Mouse (Mus musculus) hindbrain, embryonic 10.5 days (tissue): Measurements from ENCODE around the gene Cdh13. TPM values are rescaled to one million over a fixed set of nuclear protein-coding genes. Genes with fewer than 3 reads are reported as not detected.
A peak's percentile ranks its signal among the peaks of the same experiment; 100 is the strongest.

Experiments
- DNase-seq: peaks from one replicate; pipeline ENCODE4 v3.0.0-alpha.2; 2017; ENCODE audit warnings: low spot score
- H3K27ac ChIP-seq: fragments of 300-500 bp; sonication (generic); 2 replicates; pipeline ENCODE4 v1.5.1; 2016; ENCODE audit warnings: mild to moderate bottlenecking, moderate library complexity
- H3K27me3 ChIP-seq: fragments of 300-500 bp; sonication (generic); 2 replicates; pipeline ENCODE4 v1.6.1; 2016; ENCODE audit warnings: mild to moderate bottlenecking; ENCODE audit not compliant: poor library complexity, insufficient read depth, severe bottlenecking
- H3K36me3 ChIP-seq: fragments of 300-500 bp; sonication (generic); 2 replicates; pipeline ENCODE4 v1.6.1; 2016; ENCODE audit warnings: mild to moderate bottlenecking, moderate library complexity
- H3K4me1 ChIP-seq: fragments of 300-500 bp; sonication (generic); replicated peaks from 2 replicates; pipeline ENCODE4 v1.6.1; 2016; ENCODE audit warnings: mild to moderate bottlenecking
- H3K4me3 ChIP-seq: fragments of 300-500 bp; sonication (generic); 2 replicates; pipeline ENCODE4 v1.5.1; 2016; ENCODE audit warnings: mild to moderate bottlenecking, moderate library complexity
- H3K9me3 ChIP-seq: fragments of 300-500 bp; sonication (generic); 2 replicates; pipeline ENCODE4 v1.6.1; 2016; ENCODE audit warnings: mild to moderate bottlenecking, moderate library complexity
- WGBS: fragments of 180-500 bp; shearing (Covaris S2); methylation state at CpG from one replicate; pipeline ENCODE4 v1.1.7; 2016; 5-methylcytosine and 5-hydroxymethylcytosine counted together
- polyA plus RNA-seq: library from polyadenylated mRNA; unstranded; fragments of >200 nt; fragmentation: Nextera tagmentation; extraction: Ambion mirVana; gene quantifications from 2 replicates; pipeline ENCODE4 v1.2.1, GENCODE M21; 2016

Cdh13 gene
- polyA plus RNA-seq, 1 experiment from 2014 or later: 8.5 TPM

DNA sequence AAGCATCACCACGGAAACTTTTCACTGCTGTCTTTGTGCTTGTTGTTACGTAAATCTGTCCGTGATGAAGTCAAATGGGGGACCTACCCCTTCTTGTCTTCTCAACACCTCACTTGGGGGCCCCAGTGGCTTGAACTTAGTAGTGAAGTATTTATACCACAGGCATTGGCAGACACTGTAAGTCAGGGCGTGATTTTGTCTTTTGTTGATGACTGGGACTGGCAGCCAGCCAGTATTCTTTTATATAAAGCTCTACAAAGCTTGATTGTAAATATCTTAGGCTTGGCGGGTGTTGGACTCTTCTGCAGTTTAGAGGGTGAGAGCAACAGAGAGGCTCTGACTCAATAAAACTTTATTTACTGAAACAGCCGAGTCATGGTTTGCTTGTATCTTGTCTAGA lies 91.2 kb downstream of the Cdh13 start:
- Histone ChIP-seq H3K4me1 (peaks cover 13% of the 10 kb centered on the region), H3K9me3 (no peaks in the 10 kb centered on the region), H3K36me3 (no peaks in the 10 kb centered on the region), H3K27ac (no peak overlapping the region), H3K4me3 (no peak overlapping the region), H3K27me3 (no peaks in the 10 kb centered on the region)
- WGBS: 73% methylated on average over 6 of the region's 6 CpGs
- DNase-seq: no peak

DNA sequence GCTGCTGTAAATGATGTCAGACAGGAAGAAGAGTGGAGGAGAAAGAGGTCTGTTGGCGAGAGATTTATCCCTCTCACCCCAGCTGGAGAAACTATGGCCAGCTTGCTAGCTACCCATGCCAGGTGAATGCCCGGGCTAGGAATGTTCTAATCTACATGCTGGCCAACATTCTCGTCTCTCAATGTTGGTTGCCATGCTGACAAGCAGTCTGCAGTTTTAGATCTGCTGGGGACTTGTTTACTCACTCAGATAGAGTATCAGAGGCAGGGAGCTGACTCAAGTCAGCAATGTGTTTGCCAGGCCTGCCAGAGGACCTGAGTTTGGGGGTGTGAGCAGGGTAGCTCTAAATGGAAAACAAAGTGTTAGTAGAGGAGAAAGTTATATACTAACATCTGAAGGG lies 93.3 kb downstream of the Cdh13 start:
- WGBS: 71% methylated on average over 3 of the region's 3 CpGs

DNA sequence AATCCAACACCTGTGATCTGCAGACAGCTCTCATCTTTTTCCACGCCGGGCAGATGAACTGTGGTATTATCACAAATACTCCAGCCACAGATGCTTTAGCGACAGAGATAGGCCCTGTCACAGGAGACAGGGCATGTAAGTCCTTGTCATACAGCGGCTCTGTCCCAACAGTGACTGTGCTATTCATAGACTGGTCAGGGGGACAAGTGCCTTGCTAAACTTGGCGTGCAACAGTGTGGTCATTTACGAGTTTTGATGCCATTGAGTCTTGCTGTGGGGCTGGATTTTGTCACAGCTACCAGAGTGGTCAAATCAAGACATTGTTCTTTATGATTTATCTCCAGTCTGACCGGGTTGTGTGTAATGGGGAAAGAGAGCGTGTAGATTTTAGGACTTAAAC lies 95.5 kb downstream of the Cdh13 start:
- no peak for DNase-seq
- WGBS: 89% methylated on average over 8 of the region's 8 CpGs
- H3K4me3 ChIP-seq: no peak overlapping the region
- H3K9me3 ChIP-seq: no peaks in the 10 kb centered on the region
- no peaks in the 10 kb centered on the region for H3K36me3 ChIP-seq
- H3K27ac ChIP-seq: no peak overlapping the region
- H3K4me1 ChIP-seq: peaks cover 24% of the 10 kb centered on the region
- H3K27me3 ChIP-seq: no peaks in the 10 kb centered on the region

More for the DNA sequence above, 93.3 kb downstream of the Cdh13 start:
- no peak for DNase-seq
- Histone ChIP-seq H3K4me3 (no peak overlapping the region), H3K4me1 (peaks cover 26% of the 10 kb centered on the region), H3K9me3 (no peaks in the 10 kb centered on the region), H3K36me3 (no peaks in the 10 kb centered on the region), H3K27ac (no peak overlapping the region), H3K27me3 (no peaks in the 10 kb centered on the region)

DNA sequence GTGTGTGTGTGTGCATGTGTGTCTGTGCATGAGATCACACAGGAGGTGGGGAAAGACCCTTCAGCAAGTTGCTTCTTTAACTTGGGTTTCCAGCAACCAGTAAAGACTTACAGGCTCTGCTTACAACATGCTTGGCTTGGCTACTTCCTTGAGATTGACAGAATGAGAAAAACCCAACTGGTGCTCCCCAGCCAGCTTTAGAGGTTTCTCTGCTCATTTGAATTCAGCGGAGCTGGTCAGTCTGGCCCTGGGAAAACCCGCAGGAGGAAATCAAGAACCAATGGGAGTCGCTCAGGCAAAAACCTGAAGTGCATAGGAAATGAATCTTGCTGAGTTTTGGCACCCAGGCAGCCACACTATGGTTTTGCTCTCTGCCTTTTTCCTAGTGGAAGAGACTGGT lies 96.1 kb downstream of the Cdh13 start:
- Histone ChIP-seq H3K27ac (0 out of 2 replicates have a peak overlapping the region, but pooled peaks have one; percentile 2), H3K4me1 (peaks cover 19% of the 10 kb centered on the region), H3K27me3 (no peaks in the 10 kb centered on the region), H3K36me3 (no peaks in the 10 kb centered on the region), H3K9me3 (no peaks in the 10 kb centered on the region), H3K4me3 (no peak overlapping the region)
- no peak for DNase-seq
- 43% methylated on average over 3 of the region's 3 CpGs for WGBS

DNA sequence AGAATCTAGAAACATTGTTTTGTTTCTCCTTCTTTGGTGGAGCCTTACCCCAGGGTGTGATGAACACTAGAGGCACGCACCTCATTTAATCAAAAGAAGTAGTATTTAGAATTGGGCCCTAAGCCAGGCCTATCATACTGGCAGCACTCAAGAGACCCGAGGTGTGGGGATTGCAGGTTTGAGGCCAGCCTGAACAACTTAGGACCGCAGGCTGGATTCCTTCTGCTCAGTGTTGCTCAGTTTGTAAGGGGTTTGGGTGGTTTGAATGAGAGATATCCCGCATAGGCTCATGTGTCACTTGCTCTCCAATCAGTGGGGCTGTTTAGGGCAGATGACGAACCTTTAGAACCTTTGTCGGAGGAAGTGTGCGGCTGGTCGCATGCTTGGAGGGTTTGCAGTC lies 96.5 kb downstream of the Cdh13 start:
- Histone ChIP-seq H3K27me3 (no peaks in the 10 kb centered on the region), H3K4me3 (no peak overlapping the region), H3K9me3 (no peaks in the 10 kb centered on the region), H3K36me3 (no peaks in the 10 kb centered on the region), H3K4me1 (peaks cover 17% of the 10 kb centered on the region), H3K27ac (no peak overlapping the region)
- DNase-seq: no peak
- 67% methylated on average over 8 of the region's 8 CpGs for WGBS

DNA sequence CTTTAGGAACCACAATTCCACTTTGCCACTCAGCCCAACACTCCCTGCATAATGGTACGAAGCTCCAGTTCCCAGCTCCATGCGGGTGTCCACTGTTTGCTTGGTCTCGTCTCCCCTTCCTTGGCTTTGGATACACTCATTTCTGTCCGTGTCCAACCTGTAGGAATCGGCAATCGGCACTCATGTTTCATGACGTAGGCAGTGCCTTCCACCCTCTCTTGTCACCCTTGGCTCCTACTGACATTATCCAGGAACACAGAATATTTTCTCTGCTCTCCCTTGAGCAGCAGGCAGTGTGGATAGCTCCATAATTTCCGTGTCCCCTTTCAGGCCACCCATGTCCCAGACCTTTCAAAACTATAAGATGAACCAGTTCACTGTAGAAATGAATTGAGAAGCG lies 97.2 kb downstream of the Cdh13 start:
- 63% methylated on average over 9 of the region's 9 CpGs for WGBS
- DNase-seq: no peak
- peaks cover 17% of the 10 kb centered on the region for H3K4me1 ChIP-seq
- no peaks in the 10 kb centered on the region for H3K36me3 ChIP-seq
- H3K27ac ChIP-seq: no peak overlapping the region
- no peaks in the 10 kb centered on the region for H3K9me3 ChIP-seq
- no peak overlapping the region for H3K4me3 ChIP-seq
- H3K27me3 ChIP-seq: no peaks in the 10 kb centered on the region

DNA sequence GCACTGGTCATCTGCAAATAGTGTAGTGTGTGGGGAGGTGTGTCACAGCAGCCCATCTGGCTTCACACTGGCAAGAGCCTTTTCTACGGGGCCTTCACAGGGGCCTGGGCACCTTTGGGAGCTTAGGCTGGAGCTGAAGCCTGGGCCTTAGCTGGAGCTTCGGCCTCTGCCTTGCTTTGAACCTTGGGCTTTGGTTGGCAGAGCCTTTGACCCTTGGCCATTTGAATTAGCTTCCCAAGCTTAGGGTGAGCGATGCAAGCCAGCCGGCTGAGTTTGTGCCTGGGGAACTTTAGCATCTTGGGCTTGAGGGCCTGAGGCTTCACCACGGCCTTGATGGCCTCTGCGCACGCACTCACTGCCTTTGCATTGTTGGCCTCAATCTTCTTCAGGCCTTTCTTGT lies 98.1 kb downstream of the Cdh13 start:
- Histone ChIP-seq H3K9me3 (no peaks in the 10 kb centered on the region), H3K27ac (no peak overlapping the region)
- 90% methylated on average over 7 of the region's 7 CpGs for WGBS

DNA sequence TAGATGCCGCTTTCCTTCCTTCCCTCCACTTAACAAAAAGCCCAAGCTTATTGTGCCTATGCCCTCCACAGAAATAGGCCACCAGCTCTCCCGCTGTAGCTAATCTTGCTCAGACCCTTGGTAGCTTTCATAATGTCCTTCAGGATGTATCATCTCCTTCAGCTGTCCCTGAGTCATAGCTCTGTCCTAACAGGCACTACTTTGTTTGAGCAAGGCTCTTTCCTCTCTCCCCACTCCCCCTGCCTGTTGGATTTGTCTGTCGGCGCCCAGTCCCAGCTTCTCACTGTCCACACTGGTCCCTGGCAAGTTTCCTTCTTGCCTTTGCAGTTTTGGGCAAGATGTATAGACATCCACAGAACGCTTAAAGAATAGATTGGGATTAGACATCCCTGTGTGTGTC lies 100.8 kb downstream of the Cdh13 start:
- H3K36me3 ChIP-seq: no peaks in the 10 kb centered on the region
- H3K4me1 ChIP-seq: peaks cover 17% of the 10 kb centered on the region
- H3K27me3 ChIP-seq: no peaks in the 10 kb centered on the region
- H3K4me3 ChIP-seq: no peak overlapping the region
- no peak for DNase-seq
- H3K9me3 ChIP-seq: no peaks in the 10 kb centered on the region
- H3K27ac ChIP-seq: no peak overlapping the region
- 94% methylated on average over 5 of the region's 5 CpGs for WGBS

More for the DNA sequence above, 98.1 kb downstream of the Cdh13 start:
- no peak for DNase-seq
- Histone ChIP-seq H3K27me3 (no peaks in the 10 kb centered on the region), H3K36me3 (no peaks in the 10 kb centered on the region), H3K4me3 (no peak overlapping the region), H3K4me1 (peaks cover 17% of the 10 kb centered on the region)

DNA sequence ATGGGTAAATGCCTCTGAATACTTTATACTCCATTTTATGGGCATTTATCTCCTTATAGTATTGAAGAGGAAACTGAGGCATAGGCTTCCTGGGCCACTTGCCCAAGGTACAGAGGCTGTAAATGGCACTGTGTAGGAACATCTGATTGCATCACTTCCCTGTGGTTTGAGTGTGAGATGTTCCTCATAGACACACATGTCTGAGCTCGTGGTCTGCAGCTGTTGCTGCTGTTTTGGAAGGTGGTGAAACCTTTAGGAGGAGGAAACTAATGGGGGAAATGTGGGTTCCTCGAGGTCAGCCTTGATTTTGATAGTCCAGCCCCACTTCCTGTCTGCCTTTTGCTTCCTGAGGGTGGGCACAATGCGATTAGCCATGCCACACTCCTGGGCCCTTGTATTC lies 105.9 kb downstream of the Cdh13 start:
- Histone ChIP-seq H3K4me1 (no peaks in the 10 kb centered on the region), H3K9me3 (no peaks in the 10 kb centered on the region), H3K36me3 (no peaks in the 10 kb centered on the region), H3K4me3 (no peak overlapping the region), H3K27me3 (no peaks in the 10 kb centered on the region), H3K27ac (no peak overlapping the region)
- no peak for DNase-seq
- 86% methylated on average over 3 of the region's 3 CpGs for WGBS

DNA sequence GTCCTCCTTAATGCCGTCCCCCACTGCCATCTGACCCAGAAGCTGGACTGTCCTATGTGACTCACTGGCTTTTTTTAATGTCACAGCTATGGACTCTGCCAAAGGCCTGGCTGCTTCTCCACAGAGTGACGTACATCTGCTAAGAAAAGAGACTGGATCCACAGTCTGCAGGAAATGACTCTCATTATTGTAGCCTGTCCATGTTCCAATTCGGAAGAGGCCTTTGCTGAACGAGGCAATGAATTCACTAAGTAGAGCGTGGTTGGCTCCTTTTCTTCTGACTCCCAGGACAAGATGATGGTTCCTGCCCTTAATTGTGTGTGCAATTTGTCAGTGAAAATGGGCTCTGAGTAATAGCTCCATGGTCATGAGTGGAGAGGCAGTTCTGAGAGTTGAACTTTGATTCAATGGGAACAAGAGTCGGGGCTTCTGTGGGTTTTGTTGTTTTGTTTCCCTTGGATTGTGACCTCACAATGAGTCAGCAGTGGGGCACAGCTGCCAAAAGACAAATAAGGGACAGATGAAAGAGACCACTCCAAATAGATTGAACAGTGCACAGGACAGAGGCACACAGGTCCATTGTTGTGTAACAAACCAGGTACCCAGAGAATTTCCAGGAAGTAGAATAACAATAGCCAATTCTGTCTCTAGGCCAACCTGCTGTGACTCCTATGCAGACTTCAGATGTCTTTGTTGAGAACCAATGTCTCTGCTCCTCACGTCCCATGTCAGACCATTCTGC lies 110.5 kb downstream of the Cdh13 start:
- no peaks in the 10 kb centered on the region for H3K36me3 ChIP-seq
- WGBS: 64% methylated on average over 7 of the region's 7 CpGs
- H3K4me3 ChIP-seq: no peak overlapping the region
- H3K4me1 ChIP-seq: no peaks in the 10 kb centered on the region
- H3K27me3 ChIP-seq: no peaks in the 10 kb centered on the region
- no peaks in the 10 kb centered on the region for H3K9me3 ChIP-seq
- DNase-seq: no peak
- H3K27ac ChIP-seq: no peak overlapping the region

DNA sequence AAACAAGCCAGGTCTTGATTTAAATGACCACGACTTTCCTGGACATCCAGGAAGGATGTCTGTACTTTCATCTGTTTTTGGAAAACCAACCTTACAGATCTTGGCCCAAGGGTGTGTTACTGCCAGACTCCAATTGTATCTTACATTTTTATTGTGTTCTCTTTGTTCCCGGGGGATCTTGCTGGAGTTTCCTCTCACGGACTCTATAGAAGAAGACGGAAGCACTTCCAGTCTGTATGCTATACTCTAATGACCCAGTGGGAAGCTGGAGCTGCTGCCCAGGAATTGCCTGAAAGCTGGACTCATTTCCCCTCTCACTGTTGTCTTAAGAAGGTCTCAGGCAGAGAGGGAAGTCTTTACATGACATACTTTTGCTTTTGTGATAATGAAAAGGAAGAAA lies 111.6 kb downstream of the Cdh13 start:
- Histone ChIP-seq H3K27ac (no peak overlapping the region), H3K4me3 (no peak overlapping the region), H3K9me3 (no peaks in the 10 kb centered on the region), H3K36me3 (no peaks in the 10 kb centered on the region), H3K27me3 (no peaks in the 10 kb centered on the region), H3K4me1 (no peaks in the 10 kb centered on the region)
- no peak for DNase-seq
- WGBS: 86% methylated on average over 4 of the region's 4 CpGs

DNA sequence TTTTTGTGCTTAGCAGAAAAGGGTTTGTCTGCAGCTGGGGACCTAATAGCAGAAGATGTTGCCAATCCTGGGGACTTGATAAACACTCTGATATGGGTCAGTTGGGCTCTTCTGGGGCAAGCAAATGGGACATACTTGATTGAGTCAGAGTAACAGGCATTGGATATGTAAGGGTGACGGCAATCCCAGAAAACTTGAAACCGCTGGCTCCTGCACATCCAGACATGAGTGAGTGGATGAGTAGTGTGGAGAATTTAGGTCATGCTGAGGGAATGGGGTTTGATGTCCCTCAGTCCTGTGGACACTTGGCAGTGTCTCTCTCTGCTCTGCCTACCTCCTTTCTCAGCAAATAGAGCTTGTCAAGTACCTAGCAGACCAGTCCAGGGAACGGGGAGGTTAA lies 121.3 kb downstream of the Cdh13 start:
- WGBS: 93% methylated on average over 3 of the region's 3 CpGs
- no peak overlapping the region for H3K27ac ChIP-seq
- DNase-seq: no peak
- H3K4me1 ChIP-seq: no peaks in the 10 kb centered on the region
- H3K36me3 ChIP-seq: no peaks in the 10 kb centered on the region
- peaks cover 5% of the 10 kb centered on the region; the same call in 1 of the 2 replicates for H3K9me3 ChIP-seq
- no peaks in the 10 kb centered on the region for H3K27me3 ChIP-seq
- no peak overlapping the region for H3K4me3 ChIP-seq

DNA sequence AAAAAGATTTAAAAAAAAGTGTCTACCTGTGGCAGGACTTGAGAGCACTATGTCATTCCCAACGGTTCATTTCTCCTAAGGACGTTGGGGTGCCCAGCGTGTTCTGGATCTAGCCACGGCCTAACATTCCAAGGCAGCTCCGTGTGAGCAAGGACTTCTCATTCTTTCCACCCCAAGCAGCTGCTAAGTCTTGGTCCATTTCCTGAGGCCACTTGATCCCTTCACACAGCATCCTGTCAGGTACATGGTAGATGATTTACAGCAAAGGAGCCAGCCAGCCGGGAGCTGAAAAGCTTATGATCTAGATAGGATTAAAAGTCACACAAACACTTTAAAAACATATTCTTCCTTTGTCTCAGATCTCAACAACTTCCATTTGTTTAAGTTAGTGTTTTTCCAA lies 123.8 kb downstream of the Cdh13 start:
- 90% methylated on average over 6 of the region's 6 CpGs for WGBS
- Histone ChIP-seq H3K9me3 (peaks cover 5% of the 10 kb centered on the region; the same call in 1 of the 2 replicates), H3K4me3 (no peak overlapping the region), H3K27me3 (no peaks in the 10 kb centered on the region), H3K4me1 (no peaks in the 10 kb centered on the region), H3K36me3 (no peaks in the 10 kb centered on the region), H3K27ac (no peak overlapping the region)
- DNase-seq: no peak

DNA sequence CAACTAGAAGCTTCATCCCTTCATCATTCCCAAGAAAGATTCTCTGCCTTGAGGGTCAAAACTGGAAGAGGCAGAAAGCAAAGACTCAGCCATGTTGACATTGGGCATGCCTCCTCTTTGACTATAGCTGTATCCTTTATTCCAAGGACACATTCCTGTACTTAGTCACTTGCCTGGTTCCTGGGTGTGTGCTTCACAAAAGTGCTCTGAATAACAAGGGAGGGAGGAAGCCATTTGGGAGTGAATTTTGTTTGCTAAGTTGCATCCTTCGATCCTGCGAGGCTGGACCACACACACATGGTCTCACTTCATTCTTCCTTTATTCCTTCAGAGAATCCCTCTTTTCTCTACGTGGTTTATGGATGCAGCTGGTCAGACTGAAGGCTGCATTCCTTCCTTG lies 125.9 kb downstream of the Cdh13 start:
- Histone ChIP-seq H3K9me3 (no peaks in the 10 kb centered on the region), H3K27me3 (no peaks in the 10 kb centered on the region), H3K4me3 (no peak overlapping the region), H3K36me3 (no peaks in the 10 kb centered on the region), H3K4me1 (no peaks in the 10 kb centered on the region), H3K27ac (no peak overlapping the region)
- no peak for DNase-seq
- 79% methylated on average over 3 of the region's 3 CpGs for WGBS
